13 mouse cellular contexts compared by ENCODE assay signal in the genomic region with DNA sequence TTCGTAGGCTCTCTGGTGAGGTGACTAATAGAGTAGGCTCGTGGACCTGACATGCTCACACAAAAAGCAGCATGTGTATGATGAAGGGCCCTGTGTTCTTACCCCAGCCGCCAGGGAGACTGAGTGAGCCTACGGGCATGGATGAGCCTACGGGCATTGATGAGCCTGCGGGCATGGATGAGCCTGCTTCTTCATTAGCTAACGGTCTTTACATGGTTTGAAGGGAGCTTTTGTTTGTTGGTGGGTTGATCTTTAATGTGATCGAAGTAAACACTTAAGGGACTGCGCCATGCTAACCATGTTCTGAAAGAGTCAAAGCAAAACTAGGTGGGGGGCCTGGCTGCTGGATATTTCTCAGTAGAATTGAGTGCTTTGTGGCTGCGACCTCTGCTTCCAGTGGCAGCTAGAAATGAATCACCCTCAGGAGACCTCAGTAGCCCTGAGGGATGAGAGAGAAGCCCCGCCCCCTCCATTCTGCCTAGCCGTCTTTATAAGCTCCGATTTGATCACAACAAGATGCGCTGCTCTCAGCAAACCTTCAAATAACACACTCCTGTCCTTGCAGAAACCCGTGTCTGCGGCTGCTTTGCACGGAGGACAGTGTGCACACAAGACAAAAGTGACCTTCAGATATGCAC.
DNase-seq lines count a peak whose midpoint lies in the region; ATAC-seq lines count a peak whose summit lies in the region.
"Had no signal": no experiment of that assay in that cellular context is flagged by ENCODE, and none has a peak within 500 bp of the region (broad histone marks: within the 10 kb centered on the region; RNA-seq: fewer than 3 reads in every experiment).

No protein-coding gene starts in this region.

- DNase-seq in 3T3-L1 (ENCODE audit: low read depth, low spot score) = peak; percentile 52
- DNase-seq in NIH3T3 (ENCODE audit: low read depth) = peak; percentile 62
- DNase-seq in heart, adult 18-20 months = no peak
- no peak for DNase-seq in layer of hippocampus, adult 11-12 months (ENCODE audit: low spot score)
- DNase-seq: gastrocnemius, adult 2 months; lung, adult 2 months; right cerebral cortex, postnatal 14 days had no signal

- WGBS in forebrain, embryonic 15.5 days = 65% methylated on average over 17 of the region's 17 CpGs
- WGBS in midbrain, embryonic 13.5 days = 77% methylated on average over 17 of the region's 17 CpGs

- peaks cover 13% of the 10 kb centered on the region; the same call in 1 of the 2 replicates for H3K4me1 ChIP-seq in forebrain, embryonic 15.5 days
- peaks cover 9% of the 10 kb centered on the region; the same call in 1 of the 2 replicates for H3K4me1 ChIP-seq in midbrain, embryonic 13.5 days (replicated peaks)

- H3K9me3 ChIP-seq in forebrain, embryonic 15.5 days = no peaks in the 10 kb centered on the region
- H3K9me3 ChIP-seq in midbrain, embryonic 13.5 days = no peaks in the 10 kb centered on the region
- H3K9me3 ChIP-seq: heart, embryonic 13.5 days; limb, embryonic 13.5 days had no signal

- no peak overlapping the region for H3K4me2 ChIP-seq in forebrain, embryonic 15.5 days (replicated peaks)
- no peak overlapping the region for H3K4me2 ChIP-seq in midbrain, embryonic 13.5 days (replicated peaks)
- H3K4me2 ChIP-seq: heart, embryonic 13.5 days; limb, embryonic 13.5 days had no signal

- no peak overlapping the region for H3K4me3 ChIP-seq in forebrain, embryonic 15.5 days
- H3K4me3 ChIP-seq in midbrain, embryonic 13.5 days (replicated peaks) = no peak overlapping the region
- H3K4me3 ChIP-seq: gastrocnemius, adult 2 months; heart, embryonic 13.5 days; limb, embryonic 13.5 days had no signal

- H3K27me3 ChIP-seq in forebrain, embryonic 15.5 days = no peaks in the 10 kb centered on the region
- no peaks in the 10 kb centered on the region for H3K27me3 ChIP-seq in midbrain, embryonic 13.5 days
- H3K27me3 ChIP-seq: heart, embryonic 13.5 days; limb, embryonic 13.5 days had no signal

- H3K27ac ChIP-seq in forebrain, embryonic 15.5 days (replicated peaks) = peak overlapping the region; percentile 42; the same call in 1 of the 2 replicates
- peak overlapping the region; percentile 63 for H3K27ac ChIP-seq in midbrain, embryonic 13.5 days
- H3K27ac ChIP-seq: gastrocnemius, adult 2 months; heart, embryonic 13.5 days; limb, embryonic 13.5 days had no signal

- no peaks in the 10 kb centered on the region for H3K36me3 ChIP-seq in forebrain, embryonic 15.5 days
- no peaks in the 10 kb centered on the region for H3K36me3 ChIP-seq in midbrain, embryonic 13.5 days
- H3K36me3 ChIP-seq: heart, embryonic 13.5 days; limb, embryonic 13.5 days had no signal

- ATAC-seq in forebrain, embryonic 15.5 days (replicated peaks) = peak; percentile 29; the same call in 1 of the 2 replicates
- no peak; the same call in 1 of the 2 replicates for ATAC-seq in midbrain, embryonic 13.5 days
- no peak for ATAC-seq in erythroblast, adult 5-6 weeks (replicated peaks; ENCODE audit: low FRiP score, poor library complexity, severe bottlenecking)
- ATAC-seq: inflammation-experienced regulatory T-cells, adult 6 months had no signal

- no peak overlapping the region for H3K9ac ChIP-seq in forebrain, embryonic 15.5 days (replicated peaks)
- no peak overlapping the region for H3K9ac ChIP-seq in midbrain, embryonic 13.5 days (replicated peaks)
- H3K9ac ChIP-seq: heart, embryonic 13.5 days; limb, embryonic 13.5 days had no signal

Comparison
In these comparisons a context has a peak if more than half of its experiments do, and no peak if none do; other contexts are left out.
1. DNase-seq: peak in 3T3-L1 (single experiment) and NIH3T3 (single experiment); none in heart, adult 18-20 months (0 of 2) and layer of hippocampus, adult 11-12 months (single experiment).